Mouse (Mus musculus) adrenal gland, adult (tissue): ENCODE measurements around the gene Pigo.

ENCODE experiments used
- DNase-seq, 2 experiments: peaks; one replicate each; pipeline ENCODE4 v3.0.0; 2022 to 2023; ENCODE audit warnings: low spot score in 1 of 2; ENCODE audit not compliant: inconsistent age in 2 of 2

The Pigo gene

DNA sequence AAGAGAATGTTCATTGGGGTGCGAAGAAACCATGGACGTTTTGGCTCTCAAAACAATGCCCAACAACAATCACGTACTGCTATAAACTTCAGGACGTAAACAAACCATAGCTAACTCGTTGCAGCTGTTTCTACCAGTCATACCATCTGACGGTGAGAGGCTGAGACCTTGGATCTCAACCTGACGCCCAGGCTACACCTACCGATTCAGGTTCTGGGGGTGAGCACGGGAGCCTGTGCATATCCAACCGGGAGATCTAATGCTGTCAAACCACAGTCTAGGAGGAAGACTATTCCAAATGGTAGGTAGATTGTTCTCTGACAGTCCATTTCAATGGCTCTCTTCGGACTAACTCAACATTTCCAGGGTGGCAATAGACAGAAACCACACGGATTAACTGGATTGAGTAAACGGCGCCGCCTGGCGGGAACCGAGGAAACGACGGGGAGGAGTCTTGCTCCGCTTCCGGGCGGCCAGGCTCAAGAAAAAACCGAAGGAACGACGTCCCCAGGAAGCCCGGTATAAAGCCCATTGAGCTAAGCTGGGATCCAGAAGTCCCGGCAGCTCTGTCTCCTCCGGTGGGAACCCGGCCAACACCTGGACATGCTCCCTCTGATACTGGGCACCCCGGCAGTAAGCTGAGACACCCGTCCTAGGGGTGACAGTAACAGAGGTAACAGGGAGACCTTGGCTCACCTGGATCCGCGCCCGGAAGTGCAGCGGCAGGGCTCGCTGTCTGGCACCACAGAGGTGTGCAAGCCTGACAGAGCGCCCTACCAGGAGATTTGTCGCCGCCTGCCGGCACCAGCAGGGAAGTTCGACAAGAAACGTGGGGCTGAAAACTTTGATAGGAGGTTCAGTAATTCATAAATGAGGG is at the start of gene Pigo:
Gene Pigo, minus strand, starts transcription at position 736 of the 877 bp plus-strand sequence.
- peak; percentile 95 to 99 for DNase-seq

DNA sequence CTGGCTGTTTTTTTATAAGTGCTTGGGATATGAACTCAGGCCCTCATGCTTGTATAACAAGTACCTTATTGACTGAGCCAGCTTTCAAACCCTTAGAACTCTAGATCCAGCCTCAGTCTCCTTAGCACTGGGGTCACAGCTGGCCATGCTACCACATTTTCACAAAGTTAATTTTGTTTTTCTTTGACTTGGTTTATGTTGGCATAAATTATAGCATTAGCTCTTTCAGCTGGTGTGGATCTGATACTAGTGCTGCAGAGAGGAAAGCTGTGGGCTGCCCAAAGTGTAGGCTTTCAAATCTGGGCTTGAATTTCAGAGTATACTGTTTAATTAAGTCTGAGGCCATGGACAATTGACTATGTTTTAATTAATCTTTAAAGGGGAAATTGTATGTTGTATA is 49.3 kb upstream of the Pigo start:
- DNase-seq: no peak

- DNase-seq: no peak
Measured at GRCm38 (mm10) chr4:43065471-43065870, 39.9 kb upstream of the Pigo start.

- DNase-seq: peak in 1 of 2 experiments; percentile 25
Measured at GRCm38 (mm10) chr4:43060286-43060685, 34.7 kb upstream of the Pigo start.

DNA sequence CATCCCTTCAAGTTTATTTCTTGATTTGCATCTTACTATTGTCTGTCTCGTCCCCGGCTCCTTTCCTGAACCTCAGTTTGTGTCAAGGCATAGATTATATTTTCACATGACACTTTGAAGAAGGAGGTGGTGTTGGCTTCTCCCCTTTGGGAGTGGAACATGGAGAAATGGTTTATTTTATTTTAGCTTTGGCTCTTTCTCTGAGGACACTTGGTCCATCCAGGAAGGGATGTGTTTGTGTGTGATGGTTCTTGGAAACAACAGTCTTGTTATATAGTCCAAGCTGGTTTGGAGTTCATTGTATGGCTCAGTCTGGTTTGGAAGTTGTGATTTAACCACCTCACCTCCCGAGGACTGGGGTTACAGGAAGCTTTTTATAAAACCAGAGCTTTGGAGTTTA is 34.1 kb upstream of the Pigo start:
- DNase-seq: no peak

GRCm38 (mm10) chr4:43058753-43059654 is 33.4 kb upstream of the Pigo start, which contains the start of gene Unc13b:
Unc13b (plus strand) TSS chr4:43058953.
- DNase-seq: peak; percentile 96 to 98

DNA sequence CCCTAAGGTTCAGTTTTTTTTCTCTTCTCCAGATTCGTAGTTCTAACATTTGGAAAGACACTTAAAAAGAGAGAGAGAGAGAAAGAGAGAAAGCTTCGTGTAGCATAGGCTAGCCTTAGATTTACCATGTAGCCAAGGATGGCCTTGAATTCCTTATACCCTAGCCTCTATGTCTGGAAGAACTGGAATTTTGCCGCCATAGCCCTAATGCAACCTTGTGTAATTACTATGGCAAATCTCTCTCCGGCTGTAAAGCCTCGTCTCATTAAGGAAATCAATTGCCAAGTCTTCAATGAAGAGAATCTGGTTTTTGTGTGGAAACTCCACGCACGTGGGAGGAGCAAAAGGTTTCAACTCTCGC is 32.8 kb upstream of the Pigo start:
- no peak for DNase-seq

DNA sequence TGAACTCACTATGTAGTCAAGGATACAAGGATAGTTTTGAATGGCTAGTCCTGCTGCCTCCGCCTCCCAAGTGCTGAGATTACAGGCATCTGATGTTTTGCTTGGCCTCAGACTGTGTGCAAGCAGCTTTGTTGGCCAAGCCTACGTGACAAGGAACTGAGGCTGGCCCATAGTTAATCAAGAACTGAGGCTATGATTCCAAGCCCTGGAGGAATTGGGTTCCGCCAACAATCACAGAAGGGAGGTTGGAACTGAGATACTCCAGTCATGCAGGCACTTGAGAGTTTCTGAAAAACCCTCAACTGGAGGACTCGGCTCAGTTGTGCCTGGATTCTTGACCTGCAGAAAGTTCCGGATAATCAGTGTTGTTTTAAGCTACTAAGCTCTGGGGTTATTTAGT is 32.0 kb upstream of the Pigo start:
- no peak for DNase-seq

- peak in 1 of 2 experiments; percentile 82 for DNase-seq
Measured at GRCm38 (mm10) chr4:43052627-43053026, 27.0 kb upstream of the Pigo start.

GRCm38 (mm10) chr4:43047231-43047630 is 21.6 kb upstream of the Pigo start:
- peak; percentile 73 to 92 for DNase-seq

DNA sequence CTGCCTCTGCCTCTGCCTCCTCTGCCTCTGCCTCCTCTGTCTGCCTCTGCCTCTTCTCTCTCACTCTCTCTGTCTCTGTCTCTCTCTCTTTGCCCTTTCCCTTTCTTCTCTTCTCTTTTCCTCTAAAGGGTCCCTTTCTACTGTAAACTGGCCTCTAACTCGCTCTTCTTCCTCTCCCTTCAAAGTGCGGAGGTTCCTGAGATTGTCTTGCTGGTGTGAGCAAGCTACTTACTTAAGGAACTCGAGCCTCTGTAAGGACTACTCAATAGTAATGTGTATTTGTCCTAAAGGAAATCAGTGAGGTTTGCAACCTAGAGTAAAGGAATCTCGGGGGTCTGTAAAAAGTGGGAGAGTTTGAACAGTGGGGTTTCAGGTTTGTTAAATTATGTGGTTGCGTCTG is 21.0 kb upstream of the Pigo start:
- peak in 1 of 2 experiments; percentile 60 for DNase-seq

DNA sequence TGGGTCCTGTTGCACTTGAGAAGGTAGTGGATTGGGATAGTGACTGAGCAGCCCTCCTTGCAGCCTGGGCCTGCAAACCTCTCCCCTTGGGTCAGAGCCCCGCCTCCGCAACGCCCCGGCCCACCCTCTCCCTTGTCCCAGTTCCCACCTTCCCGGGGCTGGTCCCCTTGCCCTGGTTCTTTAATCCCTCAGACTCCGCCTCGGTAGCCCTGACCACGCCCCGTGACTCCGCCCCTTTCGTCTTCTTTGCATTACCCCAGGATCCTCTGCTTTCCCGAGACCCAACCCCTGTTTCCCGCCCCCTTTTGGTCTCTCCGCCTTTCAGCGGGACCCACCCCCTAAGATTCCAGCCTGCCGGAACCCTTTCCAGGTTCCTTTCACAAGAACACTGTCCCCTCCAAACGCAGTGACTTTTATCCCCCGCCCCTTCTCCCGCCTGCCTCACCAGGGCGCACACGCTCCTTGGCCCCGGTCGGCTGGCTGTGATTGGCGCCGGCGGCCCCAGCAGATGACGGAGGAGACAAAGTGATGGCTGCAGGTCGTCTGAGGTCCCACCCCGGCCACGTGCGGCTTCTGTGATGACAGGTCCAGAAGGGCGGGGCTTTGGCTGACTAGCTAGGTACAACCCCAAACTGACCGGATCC is 20.2 kb upstream of the Pigo start, which contains the start of gene Fam214b:
Gene Fam214b, minus strand, starts transcription at position 562 of the 644 bp plus-strand sequence.
- peak; percentile 100 for DNase-seq

DNA sequence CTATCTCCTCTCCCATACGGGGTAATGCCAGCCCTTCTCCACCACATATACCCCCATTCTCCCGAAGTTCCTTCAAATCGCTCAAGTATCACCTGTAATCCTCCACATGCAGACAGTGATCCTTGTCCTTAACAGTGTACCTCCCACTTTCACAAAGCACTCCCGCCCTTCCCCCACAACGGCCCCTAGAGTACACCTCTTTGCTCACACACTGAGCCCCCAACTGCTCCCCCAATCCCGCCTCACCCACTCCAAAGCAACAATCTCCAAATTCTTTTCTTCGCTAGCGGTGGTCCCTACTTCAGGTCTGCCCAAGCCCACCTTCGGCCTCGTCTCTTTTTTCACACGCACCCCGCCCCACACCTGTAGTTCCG is 19.7 kb upstream of the Pigo start:
- no peak for DNase-seq

DNA sequence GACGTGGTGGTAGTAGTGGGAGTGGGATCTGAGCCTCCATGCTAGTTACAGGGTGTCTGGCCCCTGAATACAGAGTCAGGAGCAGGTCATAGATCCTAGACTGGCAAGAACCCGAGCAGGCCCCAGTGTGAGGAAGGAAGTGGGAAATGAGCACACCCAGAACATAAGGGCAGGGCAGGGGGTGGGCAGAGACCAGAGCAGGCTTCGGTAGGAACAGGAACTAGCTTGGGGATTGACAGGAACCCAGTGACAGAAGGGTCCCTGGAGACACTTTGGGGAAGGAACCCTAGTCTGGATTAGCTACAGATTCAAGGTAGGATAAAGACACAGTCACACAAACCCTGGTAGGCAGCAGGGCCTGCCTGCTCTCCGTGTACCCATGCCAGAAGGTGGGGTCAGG is 19.1 kb upstream of the Pigo start:
- DNase-seq: peak; percentile 61 to 81

GRCm38 (mm10) chr4:43043644-43044357 is 18.2 kb upstream of the Pigo start:
- DNase-seq: peak; percentile 79 to 87

DNA sequence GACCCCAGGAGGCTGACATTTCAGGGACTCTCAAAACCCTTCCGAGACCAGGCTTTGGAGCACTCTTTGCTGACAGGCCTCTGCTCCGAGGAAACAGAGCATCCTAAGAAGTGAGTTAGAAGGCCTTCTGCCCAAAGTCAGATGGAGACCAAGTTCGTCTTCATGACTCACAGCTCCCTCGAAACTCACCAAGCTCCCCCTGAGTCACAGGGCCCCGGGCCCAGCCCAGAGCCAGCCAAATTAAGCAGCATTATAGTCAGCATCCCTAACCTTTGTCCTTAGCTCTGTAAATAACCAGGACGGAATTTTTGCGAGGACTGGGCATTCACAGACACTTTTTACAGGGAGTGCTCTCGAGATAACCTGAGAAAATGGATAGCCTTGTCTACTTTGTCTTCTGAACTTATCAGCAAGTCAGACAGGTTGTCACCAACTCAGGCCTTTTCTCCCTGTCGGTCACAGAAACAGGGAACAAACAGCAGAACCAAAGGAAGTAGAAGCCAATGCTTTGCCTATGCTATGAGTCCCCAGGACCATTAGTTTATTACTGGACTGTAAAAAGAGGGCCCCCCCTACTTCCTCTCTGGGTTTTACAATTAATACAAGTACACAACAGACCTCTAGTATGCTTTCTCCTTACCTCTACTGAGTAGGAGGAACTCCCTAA is 15.4 kb upstream of the Pigo start:
- DNase-seq: peak; percentile 75 to 81

DNA sequence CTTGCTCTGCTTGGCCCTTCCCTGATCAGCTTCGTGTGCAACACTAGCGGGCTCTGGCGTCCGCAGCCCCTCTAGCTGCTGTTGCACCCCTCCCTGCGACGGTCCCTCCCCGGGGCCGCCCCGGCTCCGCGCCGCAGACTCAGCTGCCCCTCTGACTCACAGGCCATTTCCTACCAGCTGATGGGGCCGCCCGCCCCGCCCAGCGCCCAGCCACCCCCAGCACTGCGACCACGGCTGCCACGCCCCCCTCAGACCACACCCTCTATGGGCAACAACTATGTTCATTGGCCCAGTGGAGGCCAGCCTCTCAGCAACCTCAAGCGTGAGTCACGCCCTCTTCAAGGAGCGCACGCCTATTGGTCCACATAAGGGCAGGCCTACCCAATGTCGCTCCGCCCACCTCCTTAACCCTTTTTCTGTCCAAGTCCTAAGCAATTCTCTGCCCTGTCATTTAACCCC is 14.5 kb upstream of the Pigo start:
- peak; percentile 98 for DNase-seq

DNA sequence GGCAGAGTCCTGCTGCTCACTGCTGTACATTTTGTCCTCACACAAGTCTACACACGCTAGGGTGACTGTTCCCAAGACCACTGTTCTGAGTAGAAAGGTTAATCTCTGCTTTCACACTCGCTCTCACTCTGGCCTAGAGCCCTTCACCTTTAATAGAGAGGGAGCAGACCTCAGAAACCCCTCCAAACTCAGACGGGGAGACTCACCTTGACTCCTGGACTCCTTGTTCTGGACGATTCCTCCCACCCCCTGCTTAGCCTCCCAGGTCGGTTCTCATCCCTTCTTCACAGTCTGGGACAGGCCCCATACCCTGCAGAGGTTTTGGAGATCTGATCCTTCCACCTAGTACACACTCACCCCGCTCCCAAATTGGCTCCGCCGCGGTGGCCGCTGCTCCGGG is 14.0 kb upstream of the Pigo start:
- no peak for DNase-seq

GRCm38 (mm10) chr4:43038567-43039495 is 13.2 kb upstream of the Pigo start:
- peak; percentile 88 to 94 for DNase-seq
